Mouse (Mus musculus): ENCODE results near the gene Prdm5.

- no peak for TF ChIP-seq CTCF (IDR thresholded peaks at IDR 0.05; ENCODE audit: extremely low read depth, insufficient read length, insufficient replicate concordance, low read depth, low read length)
- no peak for TF ChIP-seq POLR2A (IDR thresholded peaks at IDR 0.05; ENCODE audit: low read depth, low read length)
Measured at GRCm38 (mm10) chr6:65888835-65889234, 110.0 kb downstream of the Prdm5 start.
